Mouse (Mus musculus): Measurements from ENCODE around the gene Tmem9.

Tmem9 gene

GRCm38 (mm10) chr1:136030201-136030600 lies 22.3 kb downstream of the Tmem9 start:
- DNase-seq (ENCODE audit: low read depth, low spot score), result no peak

DNA sequence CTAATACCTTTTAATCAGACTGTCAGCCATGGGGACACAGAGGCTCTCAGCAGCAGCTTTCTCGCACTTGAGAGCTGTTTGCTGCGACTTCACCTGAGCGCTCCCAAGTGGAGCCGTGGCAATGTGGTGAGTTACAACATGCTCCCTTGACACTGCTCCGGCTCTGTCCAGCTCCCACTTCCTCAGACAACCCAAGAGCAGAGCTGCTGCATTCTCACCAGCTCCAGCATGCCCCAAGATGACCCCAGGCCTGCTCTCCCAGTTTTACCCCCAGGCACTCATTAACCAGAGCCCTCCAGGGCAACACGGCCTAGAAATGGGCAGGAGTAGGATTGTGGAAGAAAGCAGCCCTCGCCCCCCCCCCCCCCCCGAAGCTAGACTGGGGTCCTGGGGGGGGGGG lies 23.7 kb downstream of the Tmem9 start:
- DNase-seq (ENCODE audit: low read depth, low spot score), result no peak

GRCm38 (mm10) chr1:136032961-136033360 lies 25.0 kb downstream of the Tmem9 start:
- DNase-seq (ENCODE audit: low read depth, low spot score), result no peak

- no peak for DNase-seq (ENCODE audit: low read depth, low spot score)
Measured at GRCm38 (mm10) chr1:136038746-136039538, 31.0 kb downstream of the Tmem9 start.

GRCm38 (mm10) chr1:136040452-136040851 lies 32.5 kb downstream of the Tmem9 start:
- DNase-seq (ENCODE audit: low read depth, low spot score), result no peak

DNA sequence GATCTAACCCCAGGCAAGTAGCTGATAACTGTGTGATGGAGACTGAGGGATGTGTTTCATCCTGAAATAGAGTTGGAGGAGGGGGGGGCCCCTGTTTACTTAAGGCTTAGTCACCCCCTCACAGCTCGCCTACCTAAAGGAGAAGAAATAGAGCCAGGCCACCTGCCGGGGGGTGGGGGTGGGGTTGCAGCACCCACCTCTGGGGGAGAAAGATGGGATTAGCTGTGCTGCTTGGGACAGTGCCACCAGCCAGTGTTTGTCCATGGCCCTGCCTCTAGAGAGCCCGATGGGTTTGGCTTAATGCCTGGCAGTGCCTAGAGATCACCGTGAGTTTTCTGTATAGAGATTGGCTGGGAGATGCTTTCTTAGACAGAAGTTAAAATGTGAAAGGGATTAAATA lies 32.9 kb downstream of the Tmem9 start:
- no peak for DNase-seq (ENCODE audit: low read depth, low spot score)

DNA sequence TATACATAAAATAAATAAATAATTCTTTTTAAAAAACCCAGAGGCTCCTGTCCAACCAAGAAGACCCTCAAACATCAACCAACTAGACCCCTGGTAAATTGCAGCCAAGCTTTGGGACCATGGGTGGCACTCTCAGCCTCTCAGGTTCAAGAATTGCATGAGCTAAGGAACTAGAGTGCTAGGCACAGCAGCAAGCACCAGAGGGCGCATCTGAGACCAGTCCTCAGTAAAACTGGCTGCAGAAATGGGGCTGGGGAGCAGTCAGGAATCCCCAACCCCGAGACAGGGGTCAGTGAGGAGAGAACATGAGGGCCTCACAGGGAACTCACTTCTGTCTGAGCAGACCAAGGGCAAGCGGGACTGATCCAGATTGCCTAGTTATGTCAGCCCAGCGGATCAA lies 37.8 kb downstream of the Tmem9 start:
- peak; percentile 61 for DNase-seq (ENCODE audit: low read depth, low spot score)

DNA sequence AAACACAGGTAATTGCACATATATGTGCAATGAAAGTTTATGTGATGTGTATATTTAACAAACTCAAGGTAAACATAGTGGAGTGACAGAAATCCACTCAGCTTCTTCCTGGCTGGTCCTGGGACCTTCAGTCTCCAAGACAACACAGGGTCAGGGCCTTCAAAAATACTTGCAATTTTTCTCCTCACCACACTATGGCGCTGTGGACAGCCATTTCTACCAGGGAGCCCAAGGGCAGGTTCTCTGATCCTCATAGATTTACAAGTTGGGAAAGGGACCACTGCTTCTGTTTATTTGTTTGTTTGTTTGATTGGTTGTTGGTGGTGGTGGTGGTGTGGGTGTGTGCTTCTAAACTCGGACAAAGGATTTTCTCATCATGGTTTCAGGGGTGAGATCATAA lies 39.5 kb downstream of the Tmem9 start:
- DNase-seq (ENCODE audit: low read depth, low spot score), result peak; percentile 53

DNA sequence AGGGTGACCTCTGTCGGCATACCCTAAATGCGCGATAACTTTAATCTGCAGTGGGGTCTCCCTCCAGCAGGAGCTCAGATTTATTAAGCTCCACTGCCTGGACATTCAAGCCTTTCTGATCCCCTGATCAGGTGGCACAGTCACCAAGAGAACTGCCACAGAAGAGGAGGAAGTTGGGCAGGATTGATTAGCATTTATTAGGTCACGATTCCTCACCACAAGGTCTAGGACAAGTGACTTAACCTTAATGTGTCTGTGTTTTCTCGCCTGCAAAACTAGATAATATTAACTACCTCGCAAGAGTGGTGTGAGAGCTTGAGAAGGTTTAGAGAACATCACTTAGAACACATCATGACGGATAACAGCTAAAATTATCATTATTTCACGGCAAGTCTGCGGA lies 39.9 kb downstream of the Tmem9 start:
- DNase-seq (ENCODE audit: low read depth, low spot score), result no peak

DNA sequence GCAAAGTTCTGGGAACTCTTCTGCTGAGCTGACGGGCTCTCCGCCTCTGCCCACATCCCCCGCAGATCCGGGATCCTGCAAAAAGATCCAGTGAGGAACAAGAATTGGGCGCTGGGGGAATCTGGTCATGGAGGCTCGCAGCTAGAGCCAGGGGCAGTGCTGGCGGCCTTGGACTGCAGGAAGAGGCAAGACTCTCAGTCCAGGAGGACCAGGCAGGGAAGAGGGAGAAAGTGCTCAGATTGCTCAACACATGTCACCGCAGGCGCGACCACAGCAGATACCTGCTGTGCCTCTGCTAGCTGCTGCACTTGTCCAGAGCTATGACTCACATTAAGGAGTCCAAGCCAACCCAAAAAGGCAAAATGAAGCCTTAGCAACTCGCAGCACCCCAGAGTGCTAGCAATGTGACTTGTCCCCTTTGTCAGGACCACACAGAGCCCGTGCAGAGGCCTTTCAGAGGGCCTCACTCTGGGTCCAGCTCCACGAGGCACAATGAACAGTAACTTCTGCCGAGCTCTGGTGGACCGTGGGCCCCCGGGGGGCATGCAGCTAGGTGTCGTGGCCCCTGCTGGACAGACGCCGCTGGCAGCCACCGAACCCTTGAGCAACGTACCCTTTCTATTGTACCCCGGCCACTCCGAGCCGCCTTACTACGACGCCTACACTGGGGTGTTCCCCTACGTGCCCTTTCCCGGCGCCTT lies 42.5 kb downstream of the Tmem9 start, which contains the start of gene Ascl5:
TSS of gene Ascl5 (plus strand) at position 493 of the 701 bp plus-strand sequence.
- peak; percentile 26 for DNase-seq (ENCODE audit: low read depth, low spot score)

GRCm38 (mm10) chr1:136051013-136051315 lies 43.0 kb downstream of the Tmem9 start:
- peak; percentile 76 for DNase-seq (ENCODE audit: low read depth, low spot score)

DNA sequence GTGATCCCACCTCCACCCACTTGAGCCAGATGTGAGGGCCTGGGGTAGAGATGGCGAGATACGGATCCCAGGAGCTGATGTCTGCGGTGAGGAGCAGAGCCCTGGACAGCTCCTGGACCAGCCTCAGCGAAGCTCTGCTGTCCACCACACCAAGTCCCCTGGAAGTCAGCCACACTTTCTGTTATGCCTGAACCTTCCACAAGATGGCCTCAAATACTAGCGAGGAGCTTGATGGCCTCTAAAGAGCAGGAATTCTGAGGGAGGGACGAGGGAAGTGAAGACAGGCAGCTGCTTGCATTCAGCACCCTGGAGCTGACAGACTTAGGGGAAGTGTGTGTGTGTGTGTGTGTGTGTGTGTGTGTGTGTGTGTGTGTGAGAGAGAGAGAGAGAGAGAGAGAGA lies 43.5 kb downstream of the Tmem9 start:
- DNase-seq (ENCODE audit: low read depth, low spot score), result peak; percentile 89

DNA sequence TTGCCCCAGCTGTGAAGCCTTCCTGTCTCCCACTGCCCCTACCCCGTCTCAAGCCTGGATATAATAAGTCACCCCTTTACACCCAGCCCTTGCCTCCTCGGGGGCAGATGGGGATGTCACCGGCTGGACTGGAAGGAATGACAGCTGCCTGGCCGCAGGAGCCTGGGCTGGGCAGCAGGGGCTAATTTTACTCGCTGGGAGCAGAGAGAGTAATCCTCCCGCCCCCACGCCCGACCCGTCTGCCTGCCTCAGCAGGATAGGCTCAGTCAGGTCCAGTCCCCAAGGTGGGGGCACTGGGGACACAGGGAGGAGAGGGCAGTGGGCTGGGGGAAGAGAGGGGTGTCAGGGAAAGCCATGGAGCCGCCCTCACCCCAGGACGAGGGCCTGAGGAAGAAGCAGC lies 44.6 kb downstream of the Tmem9 start, which contains the start of gene Cacna1s:
TSS of gene Cacna1s (plus strand) at position 204 of the 400 bp plus-strand sequence.
- DNase-seq (ENCODE audit: low read depth, low spot score), result no peak

DNA sequence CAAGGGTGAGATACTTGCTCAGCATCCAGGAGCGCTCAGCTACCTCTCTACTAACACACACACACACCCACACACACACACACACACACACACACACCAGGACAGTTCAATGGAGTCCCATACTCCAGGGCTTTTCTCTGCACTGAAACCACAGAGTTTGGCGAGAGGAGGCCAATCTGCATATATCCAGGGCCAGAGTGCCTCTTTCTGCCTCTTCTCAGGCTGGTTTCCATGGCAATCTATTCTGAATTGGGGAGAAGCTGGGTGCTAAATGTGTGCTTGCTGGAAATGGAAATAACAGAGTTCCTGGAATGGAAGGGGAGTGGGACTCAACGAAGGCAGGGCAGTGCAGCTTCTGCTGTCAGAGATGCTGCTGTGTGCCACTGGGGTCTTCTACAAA lies 47.8 kb downstream of the Tmem9 start:
- DNase-seq (ENCODE audit: low read depth, low spot score), result no peak

GRCm38 (mm10) chr1:136058594-136058993 lies 50.6 kb downstream of the Tmem9 start:
- DNase-seq (ENCODE audit: low read depth, low spot score), result peak; percentile 13

- DNase-seq (ENCODE audit: low read depth, low spot score), result no peak
Measured at GRCm38 (mm10) chr1:136061041-136061789, 53.3 kb downstream of the Tmem9 start.

DNA sequence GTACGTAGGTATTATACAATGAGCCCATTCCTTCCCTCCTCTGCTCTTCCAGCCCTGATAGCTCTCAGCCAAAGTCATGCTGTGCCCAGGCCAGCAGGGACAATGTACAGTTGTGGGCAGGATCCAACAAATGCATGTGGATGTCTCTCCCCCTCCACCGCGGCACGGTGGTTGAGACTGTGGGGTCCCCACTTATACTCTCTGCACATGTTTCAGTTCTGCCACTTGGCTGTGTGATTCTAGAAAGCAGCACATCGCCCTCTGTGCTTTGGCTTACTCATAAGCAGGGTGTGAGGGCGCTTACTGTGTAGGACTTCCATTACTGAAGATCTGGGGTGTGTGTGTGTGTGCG lies 53.8 kb downstream of the Tmem9 start:
- no peak for DNase-seq (ENCODE audit: low read depth, low spot score)

GRCm38 (mm10) chr1:136063991-136064390 lies 56.0 kb downstream of the Tmem9 start:
- DNase-seq (ENCODE audit: low read depth, low spot score), result no peak

DNA sequence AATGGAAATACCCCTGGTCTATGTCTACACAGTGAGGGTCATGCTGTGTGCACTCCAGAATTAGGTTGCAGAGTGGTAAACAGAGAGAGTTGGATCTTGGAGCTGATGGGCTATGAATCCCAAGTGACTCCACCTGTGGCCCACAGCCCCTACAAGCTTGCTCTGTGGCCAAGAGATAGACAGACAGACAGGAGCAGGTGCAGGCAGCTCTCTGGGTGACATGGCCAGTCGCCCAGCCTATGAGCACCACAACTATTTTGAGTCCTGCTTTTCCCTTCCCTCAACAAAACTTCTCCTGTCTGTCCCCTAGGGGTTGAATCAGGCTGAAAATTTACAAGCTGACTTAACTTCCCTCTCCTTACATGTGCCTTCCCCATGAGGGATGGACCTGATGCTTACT lies 58.7 kb downstream of the Tmem9 start:
- no peak for DNase-seq (ENCODE audit: low read depth, low spot score)

GRCm38 (mm10) chr1:136067579-136067978 lies 59.6 kb downstream of the Tmem9 start:
- DNase-seq (ENCODE audit: low read depth, low spot score), result no peak

- DNase-seq (ENCODE audit: low read depth, low spot score), result peak; percentile 47
Measured at GRCm38 (mm10) chr1:136076086-136076485, 68.1 kb downstream of the Tmem9 start.

DNA sequence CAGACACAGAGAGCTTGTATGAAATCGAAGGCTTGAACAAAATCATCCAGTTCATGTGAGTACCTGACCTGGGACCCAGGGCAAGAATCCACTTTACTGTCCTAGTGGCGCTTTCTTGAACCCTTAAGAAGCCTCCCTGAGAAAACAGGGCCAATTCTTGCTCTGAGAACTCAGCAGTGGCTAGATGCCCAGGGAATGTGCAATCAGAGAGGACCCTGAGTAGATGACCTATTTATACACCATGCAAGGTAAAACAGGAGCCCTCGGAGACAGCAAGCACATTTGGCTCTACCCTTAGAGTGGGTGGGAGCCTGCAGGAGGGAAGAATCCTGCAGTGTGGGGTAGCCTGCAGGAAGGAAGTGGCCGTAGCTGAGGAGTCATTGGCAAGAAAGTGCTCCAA lies 69.7 kb downstream of the Tmem9 start:
- DNase-seq (ENCODE audit: low read depth, low spot score), result no peak

DNA sequence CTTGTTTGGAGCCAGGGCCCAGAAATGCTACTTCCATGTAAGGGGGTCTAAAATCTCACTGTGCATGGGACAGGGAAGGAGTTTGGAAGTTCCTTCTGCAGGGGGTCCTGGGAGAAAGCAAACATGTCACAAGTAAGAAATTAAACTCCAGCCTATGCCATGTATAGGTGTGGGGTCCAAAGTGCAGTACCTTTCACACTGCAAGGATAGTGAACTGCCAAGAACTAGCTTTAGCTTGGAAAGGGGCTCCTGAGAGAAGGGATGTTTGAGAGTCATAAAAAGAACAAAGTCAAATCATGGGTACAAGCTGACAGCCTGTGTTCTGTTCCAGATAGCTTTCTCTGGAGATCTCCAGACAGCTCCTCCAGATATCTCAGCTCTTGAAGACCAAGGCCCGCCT lies 73.2 kb downstream of the Tmem9 start:
- no peak for DNase-seq (ENCODE audit: low read depth, low spot score)

Data from ZHBTc4 (cell line).